Mouse (Mus musculus) heart, adult 11 months (tissue): ENCODE results near the gene Cap1.

ENCODE experiments used
- DNase-seq: peaks from one replicate; pipeline ENCODE4 v3.0.0; 2022

Gene Cap1

GRCm38 (mm10) chr4:122885768-122886578 lies at the start of gene Cap1:
Cap1 (minus strand) TSS chr4:122886056.
- DNase-seq = peak; percentile 100

GRCm38 (mm10) chr4:122933857-122934256 lies 48.0 kb upstream of the Cap1 start:
- no peak for DNase-seq

GRCm38 (mm10) chr4:122933051-122933591 lies 47.3 kb upstream of the Cap1 start:
- no peak for DNase-seq

GRCm38 (mm10) chr4:122932239-122932978 lies 46.6 kb upstream of the Cap1 start:
- DNase-seq = no peak

- peak; percentile 28 for DNase-seq
Observed at GRCm38 (mm10) chr4:122930939-122931590, 45.2 kb upstream of the Cap1 start.

GRCm38 (mm10) chr4:122923392-122924344 lies 37.8 kb upstream of the Cap1 start:
- DNase-seq = peak; percentile 93

- peak; percentile 90 for DNase-seq
Observed at GRCm38 (mm10) chr4:122922841-122923240, 37.0 kb upstream of the Cap1 start.

- no peak for DNase-seq
Observed at GRCm38 (mm10) chr4:122915985-122916384, 30.1 kb upstream of the Cap1 start.

- DNase-seq = no peak
Observed at GRCm38 (mm10) chr4:122914186-122914585, 28.3 kb upstream of the Cap1 start.

GRCm38 (mm10) chr4:122912613-122913012 lies 26.8 kb upstream of the Cap1 start:
- DNase-seq = no peak

GRCm38 (mm10) chr4:122910577-122910976 lies 24.7 kb upstream of the Cap1 start:
- no peak for DNase-seq

- no peak for DNase-seq
Observed at GRCm38 (mm10) chr4:122909572-122910189, 23.8 kb upstream of the Cap1 start.

GRCm38 (mm10) chr4:122905359-122905758 lies 19.5 kb upstream of the Cap1 start:
- DNase-seq = no peak

- no peak for DNase-seq
Observed at GRCm38 (mm10) chr4:122903709-122904108, 17.9 kb upstream of the Cap1 start.

- peak; percentile 90 for DNase-seq
Observed at GRCm38 (mm10) chr4:122902156-122902555, 16.3 kb upstream of the Cap1 start.

GRCm38 (mm10) chr4:122898313-122898712 lies 12.5 kb upstream of the Cap1 start:
- DNase-seq = no peak

- DNase-seq = no peak
Observed at GRCm38 (mm10) chr4:122897750-122898149, 11.9 kb upstream of the Cap1 start.

GRCm38 (mm10) chr4:122892157-122892556 lies 6.3 kb upstream of the Cap1 start:
- peak; percentile 94 for DNase-seq

GRCm38 (mm10) chr4:122891597-122891996 lies 5.7 kb upstream of the Cap1 start:
- peak; percentile 88 for DNase-seq

GRCm38 (mm10) chr4:122890881-122891481 lies 5.1 kb upstream of the Cap1 start:
- peak; percentile 98 for DNase-seq

- DNase-seq = peak; percentile 87
Observed at GRCm38 (mm10) chr4:122887336-122887735, 1.5 kb upstream of the Cap1 start.
